ENCODE assay signal across 7 mouse cellular contexts in genomic region chr6:4489366-4490245, GRCm38 (mm10). TPM values are rescaled to one million over a fixed set of nuclear protein-coding genes. Genes with fewer than 3 reads are reported as not detected.
DNase-seq lines count a peak whose midpoint lies in the region; ATAC-seq lines count a peak whose summit lies in the region.

No protein-coding gene starts in this region.

- 16% methylated on average over 6 of the region's 6 CpGs for WGBS in embryonic facial prominence, embryonic 13.5 days
- WGBS in limb, embryonic 10.5 days = 13% methylated on average over 6 of the region's 6 CpGs
- WGBS in neural tube, embryonic 15.5 days = 51% methylated on average over 6 of the region's 6 CpGs

- H3K4me2 ChIP-seq in embryonic facial prominence, embryonic 13.5 days = peak overlapping the region; percentile 51
- H3K4me2 ChIP-seq in neural tube, embryonic 15.5 days = no peak overlapping the region

- no peak overlapping the region for H3K9ac ChIP-seq in embryonic facial prominence, embryonic 13.5 days
- no peak overlapping the region for H3K9ac ChIP-seq in neural tube, embryonic 15.5 days (replicated peaks)

- no peaks in the 10 kb centered on the region for H3K9me3 ChIP-seq in embryonic facial prominence, embryonic 13.5 days
- H3K9me3 ChIP-seq in limb, embryonic 10.5 days (replicated peaks) = no peaks in the 10 kb centered on the region
- no peaks in the 10 kb centered on the region for H3K9me3 ChIP-seq in neural tube, embryonic 15.5 days (replicated peaks)

- peak; percentile 54 for DNase-seq in heart, postnatal 25 days (ENCODE audit: low spot score)
- peak; percentile 68 for DNase-seq in limb, embryonic 10.5 days (ENCODE audit: low spot score)
- DNase-seq in frontal cortex, postnatal 25 days (ENCODE audit: low spot score in 2 of 2) = no peak
- no peak for DNase-seq in natural killer cell, adult 2 months (ENCODE audit: low spot score in 2 of 2)

- intact Hi-C loops in heart, postnatal 25 days (cut with DNase I) = no loop called here

- peak overlapping the region; percentile 59 for H3K27ac ChIP-seq in brown adipose tissue, adult 24 weeks (replicated peaks; ENCODE audit: low read depth, low read length)
- H3K27ac ChIP-seq in embryonic facial prominence, embryonic 13.5 days = peak overlapping the region; percentile 96
- H3K27ac ChIP-seq in limb, embryonic 10.5 days = peak overlapping the region; percentile 90
- H3K27ac ChIP-seq in neural tube, embryonic 15.5 days (replicated peaks) = peak overlapping the region; percentile 65; the same call in 1 of the 2 replicates

- H3K4me3 ChIP-seq in brown adipose tissue, adult 24 weeks (ENCODE audit: insufficient read depth, low read depth, low read length) = no peak overlapping the region
- H3K4me3 ChIP-seq in embryonic facial prominence, embryonic 13.5 days = peak overlapping the region; percentile 9
- peak overlapping the region; percentile 33 for H3K4me3 ChIP-seq in limb, embryonic 10.5 days
- H3K4me3 ChIP-seq in neural tube, embryonic 15.5 days (replicated peaks) = no peak overlapping the region

- H3K36me3 ChIP-seq in embryonic facial prominence, embryonic 13.5 days = no peaks in the 10 kb centered on the region
- no peaks in the 10 kb centered on the region for H3K36me3 ChIP-seq in limb, embryonic 10.5 days
- no peaks in the 10 kb centered on the region for H3K36me3 ChIP-seq in neural tube, embryonic 15.5 days

- H3K4me1 ChIP-seq in brown adipose tissue, adult 24 weeks (ENCODE audit: control insufficient read depth, insufficient read depth, insufficient read length, low read length) = no peaks in the 10 kb centered on the region
- H3K4me1 ChIP-seq in embryonic facial prominence, embryonic 13.5 days = peaks cover 49% of the 10 kb centered on the region
- H3K4me1 ChIP-seq in limb, embryonic 10.5 days = peaks cover 56% of the 10 kb centered on the region
- H3K4me1 ChIP-seq in neural tube, embryonic 15.5 days = peaks cover 5% of the 10 kb centered on the region; the same call in 1 of the 2 replicates

- no peaks in the 10 kb centered on the region for H3K27me3 ChIP-seq in embryonic facial prominence, embryonic 13.5 days
- no peaks in the 10 kb centered on the region for H3K27me3 ChIP-seq in limb, embryonic 10.5 days (ENCODE audit: low read depth, poor library complexity, severe bottlenecking)
- H3K27me3 ChIP-seq in neural tube, embryonic 15.5 days (replicated peaks) = no peaks in the 10 kb centered on the region

- ATAC-seq in embryonic facial prominence, embryonic 13.5 days (ENCODE audit: insufficient number of reproducible peaks, insufficient read depth, low FRiP score, low TSS enrichment, low read depth) = peak; percentile 88
- no peak; the same call in 1 of the 2 replicates for ATAC-seq in neural tube, embryonic 15.5 days (ENCODE audit: low FRiP score)

RNA-seq across cellular contexts. Expression of gene Col1a2, which starts 15.0 kb away (rescaled TPM):
- polyA plus RNA-seq in brown adipose tissue, adult 24 weeks (2012; ENCODE audit: insufficient read depth, insufficient read length, missing spikeins) = 55.7 and 80.6 TPM in 2 replicates
- polyA plus RNA-seq in embryonic facial prominence, embryonic 13.5 days (2015; fragmentation: Nextera tagmentation; extraction: Ambion mirVana) = 820 and 892 TPM in 2 replicates
- 100 to 1,000 TPM; 176 to 187 TPM for total RNA-seq in heart, postnatal 25 days (2021)
- 109 and 248 TPM in 2 replicates for polyA plus RNA-seq in limb, embryonic 10.5 days (2016; fragmentation: Nextera tagmentation; extraction: Ambion mirVana)
- polyA plus RNA-seq in neural tube, embryonic 15.5 days (2015; fragmentation: Nextera tagmentation; extraction: Ambion mirVana) = 239 and 261 TPM in 2 replicates

Comparison
In these comparisons a context has a peak if more than half of its experiments do, and no peak if none do; other contexts are left out.
1. H3K4me3 ChIP-seq: peak in embryonic facial prominence, embryonic 13.5 days (single experiment) and limb, embryonic 10.5 days (single experiment); none in brown adipose tissue, adult 24 weeks (single experiment) and neural tube, embryonic 15.5 days (single experiment).
2. DNase-seq: peak in heart, postnatal 25 days (single experiment) and limb, embryonic 10.5 days (single experiment); none in frontal cortex, postnatal 25 days (0 of 2) and natural killer cell, adult 2 months (0 of 2).
3. Peak in every context shown above with its lines, with median percentiles within 50 percentile points of each other: H3K27ac ChIP-seq.